Mouse (Mus musculus) duodenum, adult 2 months (tissue): ENCODE measurements around the gene Sf3b6. TPM values are rescaled to one million over a fixed set of nuclear protein-coding genes. Genes with fewer than 3 reads are reported as not detected.

Experiments used
- polyA plus RNA-seq: library from polyadenylated mRNA; depleted of rRNA; stranded (reverse); fragments of >200 nt; gene quantifications from 2 replicates; pipeline ENCODE4 v1.2.3, GENCODE M21; 2012; ENCODE audit warnings: low replicate concordance; rRNA removed

Sf3b6 gene
- 12.8 and 24.0 TPM in 2 replicates for polyA plus RNA-seq

DNA sequence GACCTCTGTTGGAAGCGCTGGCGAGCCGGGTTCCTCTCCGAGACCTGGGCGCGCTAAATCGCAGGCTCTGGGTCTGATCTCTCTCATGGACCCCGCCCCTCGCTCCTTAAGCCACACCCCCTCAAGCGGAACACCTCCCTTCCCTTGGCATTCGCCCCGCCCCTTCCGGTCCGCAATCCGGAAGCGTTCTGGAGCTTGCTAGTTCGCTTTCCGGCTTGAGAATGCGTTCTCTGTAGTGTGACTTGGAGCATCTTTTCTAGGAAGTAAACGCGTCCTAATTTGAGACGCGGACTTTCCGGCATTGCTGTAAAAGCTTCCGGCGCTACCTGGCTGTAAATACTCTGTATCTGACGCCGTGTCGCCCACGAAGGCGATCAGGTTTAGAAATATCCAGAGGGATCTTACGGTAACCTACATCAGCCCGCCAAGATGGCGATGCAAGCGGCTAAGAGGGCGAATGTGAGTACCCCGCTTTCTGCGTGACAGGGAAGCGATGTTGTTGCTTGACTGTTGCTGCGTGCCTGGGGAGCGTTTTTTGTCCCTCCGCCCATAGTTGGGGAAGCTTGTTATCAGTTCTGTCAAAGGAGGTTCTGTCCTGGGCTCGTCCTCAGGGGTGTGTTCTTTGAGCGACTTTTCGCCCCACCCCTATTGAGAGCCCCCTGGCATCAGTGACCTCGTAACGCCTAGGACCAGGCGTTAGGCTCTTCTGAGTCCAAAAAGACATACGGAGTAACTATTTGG, at the start of gene Sf3b6:
Sf3b6 (plus strand) TSS at position 184 of the 741 bp plus-strand sequence.

DNA sequence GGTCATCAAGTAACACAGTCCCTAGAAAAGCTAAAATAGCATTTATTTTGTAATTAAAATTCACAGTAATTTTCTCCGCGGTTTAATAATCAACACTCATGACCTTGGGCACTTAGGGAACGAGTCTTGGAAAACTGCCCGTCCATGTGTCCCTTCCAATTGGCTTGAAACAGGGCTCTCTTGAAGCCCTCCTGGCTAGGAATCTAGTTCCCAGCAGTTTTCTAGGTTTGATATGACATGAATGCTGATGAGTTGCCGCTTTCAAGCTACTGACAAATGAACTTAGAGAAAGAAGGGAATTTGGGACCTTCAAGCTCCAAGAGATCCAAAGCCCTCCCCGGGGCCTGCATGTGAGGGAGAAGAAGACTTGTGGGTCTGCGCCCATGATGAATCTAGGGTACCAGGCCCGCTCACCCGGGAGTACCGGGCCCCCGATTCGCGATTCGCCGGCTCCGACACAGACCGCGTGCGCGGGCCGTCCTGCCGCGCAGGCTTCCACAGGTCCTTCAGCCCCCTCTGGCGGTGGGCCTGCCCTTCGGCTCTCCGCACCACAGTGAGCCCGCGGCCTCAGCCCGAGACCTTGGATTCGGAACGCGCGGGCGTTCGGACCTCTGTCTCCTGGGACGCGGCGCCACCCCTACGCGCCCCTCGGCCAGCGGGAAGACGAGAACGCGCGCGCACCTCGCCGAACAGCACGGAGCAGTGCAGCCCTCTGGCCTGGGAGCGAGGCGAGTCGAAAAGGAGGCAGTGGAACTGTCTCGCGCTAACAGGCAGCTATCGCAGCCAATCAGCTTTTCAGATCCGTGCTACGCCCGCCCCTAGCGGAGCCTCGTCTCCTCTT, 48.6 kb upstream of the Sf3b6 start, which contains the start of the genes Pfn4 and Fam228b:
Pfn4 (plus strand) TSS at position 531 of the 841 bp plus-strand sequence.
Fam228b (minus strand) TSS at position 776 of the 841 bp plus-strand sequence.

DNA sequence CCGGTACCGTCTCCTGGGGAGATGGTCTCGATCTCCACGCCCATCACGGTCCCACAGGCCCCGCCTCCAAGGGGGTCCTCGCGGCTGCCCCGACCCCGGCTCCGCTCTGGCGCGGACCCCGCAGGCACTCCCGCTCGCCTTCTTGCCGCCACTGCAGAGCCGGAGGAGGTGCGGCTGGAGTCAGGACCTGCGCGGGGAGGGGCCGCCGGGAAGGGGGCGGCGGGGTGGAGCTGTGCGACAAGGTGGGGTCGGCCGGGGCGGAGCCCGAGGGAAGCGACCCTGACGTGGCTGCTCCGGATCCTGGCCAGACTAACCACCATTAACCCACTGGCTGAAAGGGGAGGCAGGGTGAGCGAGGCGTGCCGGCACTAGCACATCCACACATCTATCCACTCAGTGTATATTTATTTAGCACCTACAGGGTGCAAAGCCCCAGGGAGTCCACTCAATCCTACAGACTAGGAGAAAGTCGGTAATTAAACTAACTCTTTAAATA, 24.1 kb downstream of the Sf3b6 start, which contains the start of gene Fkbp1b:
Fkbp1b (minus strand) TSS at position 200 of the 496 bp plus-strand sequence.

DNA sequence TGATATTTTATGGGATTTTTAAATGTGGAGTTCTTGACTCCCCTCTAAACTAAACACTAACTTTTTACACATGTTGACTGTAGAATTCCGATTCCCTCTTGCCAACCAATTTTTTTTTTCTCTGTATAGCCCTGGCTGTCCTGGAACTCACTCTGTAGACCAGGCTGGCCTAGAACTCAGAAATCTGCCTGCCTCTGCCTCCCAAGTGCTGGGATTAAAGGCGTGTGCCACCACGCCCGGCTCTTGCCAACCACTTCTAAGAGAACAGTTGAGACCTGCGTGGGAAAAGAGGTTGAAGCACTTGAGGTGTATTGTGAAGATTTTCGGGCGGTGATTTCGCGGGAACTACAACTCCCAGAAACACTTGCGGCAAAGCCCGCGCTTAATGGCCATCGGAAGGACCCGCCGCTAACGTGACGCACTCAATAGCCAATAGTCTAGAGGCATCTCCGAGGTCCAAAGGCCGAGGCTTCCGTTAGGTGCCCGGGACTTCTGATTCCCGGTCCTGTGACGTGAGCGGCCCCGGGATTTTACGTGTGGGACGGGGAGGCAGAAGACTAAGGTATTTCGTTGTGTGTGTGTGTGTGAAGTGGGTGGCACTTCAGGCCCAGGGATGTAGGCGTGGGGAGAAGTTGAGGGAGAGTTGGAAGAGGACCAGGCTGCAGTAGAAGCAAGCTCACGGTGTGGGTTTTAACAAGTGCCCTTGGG, 25.7 kb downstream of the Sf3b6 start, which contains the start of gene Wdcp:
Wdcp (plus strand) TSS at position 414 of the 708 bp plus-strand sequence.

GRCm38 (mm10) chr12:4874161-4874927, 57.0 kb downstream of the Sf3b6 start, which contains the start of gene Mfsd2b:
Mfsd2b (minus strand) TSS chr12:4874359.

Other genes starting within 250 kb of the Sf3b6 start
- gene Itsn2, start 224.9 kb upstream of the Sf3b6 start, polyA plus RNA-seq = 4.9 and 7.8 TPM in 2 replicates
- not detected in 2 replicates for gene Gm3625, start 224.6 kb upstream of the Sf3b6 start, polyA plus RNA-seq
- gene Fam228a, start 79.1 kb upstream of the Sf3b6 start, polyA plus RNA-seq = 0.06 TPM in 1 of 2 replicates, not detected in the other
- not detected in 2 replicates for gene Pfn4, start 48.5 kb upstream of the Sf3b6 start, polyA plus RNA-seq
- not detected in 2 replicates for gene Fam228b, start 48.3 kb upstream of the Sf3b6 start, polyA plus RNA-seq
- gene Fkbp1b, start 24.0 kb downstream of the Sf3b6 start, polyA plus RNA-seq = 1.8 and 2.0 TPM in 2 replicates
- 1.0 and 1.3 TPM in 2 replicates for gene Wdcp, start 25.8 kb downstream of the Sf3b6 start, polyA plus RNA-seq
- 1.4 and 2.1 TPM in 2 replicates for gene Mfsd2b, start 56.8 kb downstream of the Sf3b6 start, polyA plus RNA-seq
- 5.5 and 7.4 TPM in 2 replicates for gene Ubxn2a, start 90.2 kb downstream of the Sf3b6 start, polyA plus RNA-seq
- gene Atad2b, start 99.8 kb downstream of the Sf3b6 start, polyA plus RNA-seq = 10.2 TPM in 2 replicates